Mouse (Mus musculus): ENCODE data around the gene Triml2. TPM values are rescaled to one million over a fixed set of nuclear protein-coding genes. Genes with fewer than 3 reads are reported as not detected.

Gene Triml2
- not detected for total RNA-seq (2021)

DNA sequence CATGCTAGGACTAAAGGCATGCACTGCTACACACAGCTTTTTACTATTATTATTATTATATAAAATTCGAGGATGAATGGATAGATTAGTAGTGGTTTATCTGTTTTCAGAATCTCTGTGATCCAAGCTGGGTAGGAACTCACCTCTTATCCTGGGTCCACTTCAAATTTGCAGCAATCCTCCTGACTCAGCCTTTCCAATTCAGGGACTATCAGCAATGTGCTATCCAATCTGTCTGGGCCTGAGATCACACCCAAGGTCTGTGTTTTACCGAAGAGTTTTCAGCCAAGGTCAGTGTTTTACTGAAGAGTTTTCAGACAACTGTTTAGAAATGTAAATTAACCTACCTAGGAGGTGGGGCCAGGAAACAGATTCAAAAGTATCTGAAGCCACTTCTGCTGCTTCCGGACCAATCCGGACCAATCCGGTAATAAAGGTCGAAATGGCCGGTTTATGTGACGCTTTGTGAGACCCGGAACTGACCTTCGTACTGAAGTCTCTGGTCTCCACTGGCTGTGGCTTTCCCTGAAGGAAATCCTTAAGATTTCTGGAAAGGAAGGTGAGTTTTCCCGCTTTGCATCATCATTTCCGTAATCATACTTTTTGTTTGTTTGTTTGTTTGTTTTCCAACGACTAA lies at the start of gene Triml2:
Gene Triml2, plus strand, starts transcription at position 488 of the 637 bp plus-strand sequence.
- intact Hi-C loops (cut with DNase I) = no loop called here
- DNase-seq = no peak

GRCm38 (mm10) chr8:43141386-43141785 lies 39.0 kb upstream of the Triml2 start, which contains the start of gene Triml1:
Gene Triml1 (minus strand): TSS chr8:43141486.
- intact Hi-C loops (cut with DNase I) = no loop called here
- no peak for DNase-seq

- no peak for DNase-seq
- intact Hi-C loops (cut with DNase I) = no loop called here
These were observed 31.0 kb upstream of the Triml2 start for GRCm38 (mm10) chr8:43149307-43149706.

- intact Hi-C loops (cut with DNase I) = no loop called here
- DNase-seq = no peak
These were observed 17.1 kb upstream of the Triml2 start for GRCm38 (mm10) chr8:43163255-43163654.

DNA sequence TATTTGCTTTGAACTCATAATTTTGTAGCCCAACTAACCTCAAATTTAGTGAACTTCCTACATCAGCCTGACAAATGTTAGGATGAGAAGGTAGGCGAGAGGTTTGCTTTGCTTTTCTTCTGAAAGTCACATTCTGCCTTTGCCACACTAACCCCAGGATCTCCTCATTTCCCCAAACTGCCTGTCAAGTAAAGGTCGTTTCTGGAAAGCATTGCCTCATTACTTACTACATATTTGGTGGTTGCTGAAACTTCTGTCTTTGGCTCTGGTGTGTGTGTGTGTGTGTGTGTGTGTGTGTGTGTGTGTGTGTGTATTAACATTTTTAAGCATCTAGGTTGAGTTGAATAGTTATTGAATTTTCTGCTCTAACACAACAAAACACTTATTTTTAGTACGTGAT lies 15.9 kb upstream of the Triml2 start:
- intact Hi-C loops (cut with DNase I) = no loop called here
- DNase-seq = no peak

DNA sequence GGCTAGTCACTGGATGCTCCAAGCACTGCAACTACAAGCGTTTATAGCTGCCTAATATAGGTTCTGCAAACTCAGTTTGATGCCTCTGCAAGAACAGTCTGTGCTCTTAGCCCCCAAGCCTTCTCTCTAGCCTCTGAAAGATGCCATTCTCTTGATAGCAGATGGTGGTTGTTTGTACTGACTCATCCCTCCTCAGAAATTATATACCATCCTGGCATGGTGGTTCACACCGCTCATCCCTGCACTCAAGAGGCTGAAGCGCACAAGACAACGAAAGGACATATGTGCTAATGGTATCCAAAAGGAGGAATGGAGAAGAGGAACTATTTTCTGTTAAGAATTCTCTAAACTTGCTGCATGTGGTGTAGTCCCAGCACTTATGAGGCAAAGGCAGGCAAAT lies 12.3 kb upstream of the Triml2 start:
- intact Hi-C loops (cut with DNase I) = no loop called here

GRCm38 (mm10) chr8:43169249-43169755 lies 11.0 kb upstream of the Triml2 start:
- intact Hi-C loops (cut with DNase I) = no loop called here
- DNase-seq = no peak

More for the DNA sequence above, 12.3 kb upstream of the Triml2 start:
- no peak for DNase-seq

GRCm38 (mm10) chr8:43176766-43177486 lies 3.4 kb upstream of the Triml2 start:
- DNase-seq = no peak
- intact Hi-C loops (cut with DNase I) = no loop called here

- intact Hi-C loops (cut with DNase I) = no loop called here
- DNase-seq = no peak
These were observed 2.1 kb upstream of the Triml2 start for GRCm38 (mm10) chr8:43178263-43178662.

DNA sequence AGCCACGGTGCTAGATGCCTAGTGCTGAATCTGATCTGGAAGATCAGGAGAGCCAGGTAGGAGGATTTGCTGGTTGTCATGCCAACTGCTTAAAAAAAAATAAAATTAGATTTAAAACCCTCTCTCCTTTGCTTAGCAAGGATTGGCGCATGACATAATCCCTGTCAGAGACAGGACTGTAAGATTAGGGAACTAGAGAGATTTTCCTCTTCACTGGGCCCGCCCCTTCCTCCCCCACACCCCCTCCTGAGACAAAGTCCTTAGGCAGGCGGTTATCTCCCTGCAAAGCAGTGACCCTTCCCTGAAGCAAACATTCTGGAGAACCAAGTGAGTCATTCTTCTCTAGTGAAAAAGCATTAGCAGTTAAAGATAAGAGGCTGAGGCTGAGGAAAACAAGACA lies 1.2 kb upstream of the Triml2 start:
- intact Hi-C loops (cut with DNase I) = no loop called here
- DNase-seq = no peak

GRCm38 (mm10) chr8:43182281-43182680 lies 1.9 kb downstream of the Triml2 start:
- intact Hi-C loops (cut with DNase I) = no loop called here
- DNase-seq = no peak

- DNase-seq = no peak
- intact Hi-C loops (cut with DNase I) = no loop called here
These were observed 35.2 kb downstream of the Triml2 start for GRCm38 (mm10) chr8:43215554-43215953.

GRCm38 (mm10) chr8:43243326-43243725 lies 63.0 kb downstream of the Triml2 start:
- intact Hi-C loops (cut with DNase I) = no loop called here
- no peak for DNase-seq

Other genes with a start within 250 kb of the Triml2 start
- gene Triml1, start 39.1 kb upstream of the Triml2 start, total RNA-seq (2021) = not detected
- not detected for gene Zfp42, start 126.4 kb downstream of the Triml2 start, total RNA-seq (2021)

Data from heart, postnatal 36 days (tissue).